Mouse (Mus musculus) ES-Bruce4 (cell line): ENCODE data around the gene Gng10.

Experiments used
- CTCF ChIP-seq: IDR thresholded peaks from one replicate; pipeline ENCODE4 v1.8.1; 2011; ENCODE audit warnings: low read depth, low read length
- POLR2A ChIP-seq: IDR thresholded peaks from one replicate; pipeline ENCODE4 v1.8.1; 2011; ENCODE audit warnings: low read length; ENCODE audit not compliant: insufficient read depth

DNA sequence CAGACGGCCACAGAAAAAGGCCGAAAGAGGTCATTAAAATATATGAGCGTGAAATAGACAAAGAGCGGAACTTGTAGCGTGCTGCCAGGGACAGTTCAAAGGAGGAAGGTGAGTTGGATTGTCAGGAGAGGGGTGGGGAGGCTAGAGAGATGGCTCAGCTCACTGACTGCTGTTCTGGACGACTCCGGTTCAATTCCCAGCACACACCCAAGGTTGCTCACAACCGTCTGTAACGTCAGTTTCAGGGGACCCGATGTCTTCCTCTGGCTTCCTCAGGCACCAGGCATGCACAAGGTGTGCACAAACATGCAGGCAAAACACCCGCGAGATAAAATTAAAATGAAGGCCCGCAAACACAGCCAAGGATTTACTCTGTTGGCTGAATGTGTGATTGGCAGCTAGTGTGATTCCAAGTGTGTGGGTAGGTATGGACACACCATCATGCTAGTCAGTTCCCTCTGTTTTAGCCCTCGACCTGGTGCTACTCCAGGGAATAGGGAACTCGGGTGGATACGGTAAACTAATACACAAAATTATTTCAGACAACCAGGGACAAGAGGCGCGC lies 980 bp downstream of the Gng10 start:
- TF ChIP-seq POLR2A: no peak
- no peak for TF ChIP-seq CTCF
